Mouse (Mus musculus): ENCODE results near the gene Card6. TPM values are rescaled to one million over a fixed set of nuclear protein-coding genes. Genes with fewer than 3 reads are reported as not detected.

Card6 gene
- polyA plus RNA-seq, 1 experiment from 2014 or later: 2.0 TPM

GRCm38 (mm10) chr15:5063635-5064034 lies 44.7 kb downstream of the Card6 start, which contains the start of gene C7:
C7 (minus strand) TSS chr15:5063740.
- no peak within 1 kb of the TSS for H3K4me3 ChIP-seq
- no peak within 1 kb of the TSS for H3K4me2 ChIP-seq
- H3K9me3 ChIP-seq: no peaks in the 10 kb centered on the region; the same call in 1 of the 2 replicates
- peaks cover 2% of the 10 kb centered on the region; the same call in 1 of the 2 replicates for H3K4me1 ChIP-seq
- no peak within 1 kb of the TSS for H3K9ac ChIP-seq
- H3K27me3 ChIP-seq (replicated peaks): no peaks in the 10 kb centered on the region
- no peak within 1 kb of the TSS for H3K27ac ChIP-seq (replicated peaks)
- ATAC-seq (ENCODE audit: extremely low read depth, insufficient number of reproducible peaks, low FRiP score, low TSS enrichment): no peak
- no peaks in the 10 kb centered on the region for H3K36me3 ChIP-seq

Other genes with a start within 250 kb of the Card6 start
- not detected in 2 replicates for gene Mroh2b, start 209.8 kb downstream of the Card6 start, polyA plus RNA-seq (2015; fragmentation: Nextera tagmentation; extraction: Ambion mirVana)
- 0.07 and 0.10 TPM in 2 replicates for gene C7, start 44.8 kb downstream of the Card6 start, polyA plus RNA-seq (2015; fragmentation: Nextera tagmentation; extraction: Ambion mirVana)
- gene Rpl37, start 8.1 kb upstream of the Card6 start, polyA plus RNA-seq (2015; fragmentation: Nextera tagmentation; extraction: Ambion mirVana): 363 and 370 TPM in 2 replicates
- gene Prkaa1, start 35.3 kb upstream of the Card6 start, polyA plus RNA-seq (2015; fragmentation: Nextera tagmentation; extraction: Ambion mirVana): 16.4 and 16.5 TPM in 2 replicates
- 29.3 and 31.6 TPM in 2 replicates for gene Ttc33, start 77.0 kb upstream of the Card6 start, polyA plus RNA-seq (2015; fragmentation: Nextera tagmentation; extraction: Ambion mirVana)
- 2.4 and 2.5 TPM in 2 replicates for gene Ptger4, start 135.6 kb upstream of the Card6 start, polyA plus RNA-seq (2015; fragmentation: Nextera tagmentation; extraction: Ambion mirVana)